Mouse (Mus musculus) stomach, postnatal 0 days (tissue): ENCODE results near the gene Hacl1.

Source experiments
- CTCF ChIP-seq: IDR thresholded peaks from 2 replicates; pipeline ENCODE4 v1.5.1; 2016; ENCODE audit warnings: antibody characterized with exemption, low read depth, mild to moderate bottlenecking, moderate library complexity
- EP300 ChIP-seq: optimal IDR thresholded peaks from 2 replicates; pipeline ENCODE3; 2016; ENCODE audit warnings: antibody characterized with exemption

DNA sequence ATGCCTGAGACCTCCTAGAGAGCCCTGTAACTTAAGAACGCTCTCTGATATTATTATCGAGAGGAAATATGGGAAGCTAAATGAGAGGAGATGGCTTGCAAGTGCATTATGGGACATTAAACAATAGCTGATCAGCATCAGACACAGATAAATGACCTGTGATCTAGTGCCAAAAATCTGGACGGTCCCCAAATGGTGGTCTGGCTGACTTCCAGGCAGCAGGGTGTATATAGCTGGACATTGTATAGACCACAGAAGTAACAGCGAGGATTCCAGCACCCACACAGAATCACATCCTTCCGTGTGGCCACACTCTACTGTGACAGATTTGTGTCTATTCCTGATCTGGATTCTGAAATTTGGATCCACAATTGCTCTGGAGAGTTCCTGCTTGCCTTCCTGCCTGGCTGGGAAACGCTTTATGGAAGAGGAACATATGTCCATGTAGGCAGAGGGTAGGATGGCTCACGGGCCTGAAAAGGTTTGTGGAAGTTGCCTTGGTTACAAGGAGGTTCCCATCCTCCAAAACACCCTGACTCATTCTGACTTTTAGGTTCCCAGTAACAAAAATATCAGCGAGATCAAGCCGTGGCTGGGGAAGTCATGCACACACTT lies 68.4 kb downstream of the Hacl1 start:
- TF ChIP-seq CTCF (no peak), EP300 (no peak)
